Mouse (Mus musculus) kidney, postnatal 0 days (tissue): ENCODE data around the gene Acot10. TPM values are rescaled to one million over a fixed set of nuclear protein-coding genes. Genes with fewer than 3 reads are reported as not detected.

ENCODE experiments used
- ATAC-seq: fragments of 200-750 bp; cut with Nextera tagmentation; replicated peaks from 2 replicates; pipeline ENCODE4 v1.8.0; 2017; ENCODE audit warnings: low read depth, moderate number of reproducible peaks, moderate TSS enrichment, moderate library complexity; ENCODE audit not compliant: low FRiP score
- DNase-seq: peaks from one replicate; pipeline ENCODE4 v3.0.0-alpha.2; 2016; ENCODE audit warnings: low spot score
- H3K27ac ChIP-seq: fragments of 300-500 bp; sonication (generic); 2 replicates; pipeline ENCODE4 v1.5.1; 2014; ENCODE audit warnings: mild to moderate bottlenecking
- H3K27me3 ChIP-seq: fragments of 300-500 bp; sonication (generic); 2 replicates; pipeline ENCODE4 v1.6.1; 2014; ENCODE audit warnings: low read length, mixed read lengths; ENCODE audit not compliant: insufficient read depth
- H3K36me3 ChIP-seq: fragments of 300-500 bp; sonication (generic); 2 replicates; pipeline ENCODE4 v1.6.1; 2014; ENCODE audit warnings: low read length, mixed read lengths; ENCODE audit not compliant: insufficient read depth
- H3K4me1 ChIP-seq: fragments of 300-500 bp; sonication (generic); replicated peaks from 2 replicates; pipeline ENCODE4 v1.6.1; 2014; ENCODE audit warnings: antibody characterized with exemption, low read length, mixed read lengths; ENCODE audit not compliant: insufficient read depth
- H3K4me2 ChIP-seq: fragments of 300-500 bp; sonication (generic); 2 replicates; pipeline ENCODE4 v1.6.1; 2014; ENCODE audit warnings: mild to moderate bottlenecking, low read length, moderate library complexity, mixed read lengths
- H3K4me3 ChIP-seq: fragments of 300-500 bp; sonication (generic); replicated peaks from 2 replicates; pipeline ENCODE4 v1.5.1; 2014; ENCODE audit warnings: low read depth, low read length
- H3K9ac ChIP-seq: fragments of 300-500 bp; sonication (generic); 2 replicates; pipeline ENCODE4 v1.6.1; 2014; ENCODE audit warnings: low read depth, low read length
- H3K9me3 ChIP-seq: fragments of 300-500 bp; sonication (generic); replicated peaks from 2 replicates; pipeline ENCODE4 v1.6.1; 2016; ENCODE audit warnings: low read length, inconsistent platforms, mixed read lengths
- CTCF ChIP-seq: IDR thresholded peaks from 2 replicates; pipeline ENCODE4 v1.5.1; 2016; ENCODE audit warnings: antibody characterized with exemption, low read depth, mild to moderate bottlenecking, moderate library complexity
- WGBS: fragments of 180-500 bp; shearing (Covaris S2); extraction: QIAGEN DNeasy Blood & Tissue Kit; methylation state at CpG from one replicate; pipeline ENCODE4 v1.1.7; 2014; 5-methylcytosine and 5-hydroxymethylcytosine counted together
- polyA plus RNA-seq: library from polyadenylated mRNA; unstranded; fragments of >200 nt; fragmentation: Nextera tagmentation; extraction: Ambion mirVana; gene quantifications from 2 replicates; pipeline ENCODE4 v1.2.1, GENCODE M21; 2015

Acot10 gene
- polyA plus RNA-seq, 1 experiment from 2014 or later = 0.17 TPM

GRCm38 (mm10) chr15:20667350-20667749 lies 800 bp upstream of the Acot10 start:
- no peaks in the 10 kb centered on the region for H3K9me3 ChIP-seq
- H3K9ac ChIP-seq = no peak overlapping the region
- TF ChIP-seq CTCF = no peak
- no peaks in the 10 kb centered on the region for H3K27me3 ChIP-seq
- no peak overlapping the region for H3K4me3 ChIP-seq
- DNase-seq = no peak
- no peak for ATAC-seq
- no peak overlapping the region for H3K27ac ChIP-seq
- no peak overlapping the region for H3K4me2 ChIP-seq
- no peaks in the 10 kb centered on the region for H3K36me3 ChIP-seq
- no peaks in the 10 kb centered on the region for H3K4me1 ChIP-seq

- H3K4me2 ChIP-seq = no peak overlapping the region
- no peak overlapping the region for H3K4me3 ChIP-seq
- no peak for ATAC-seq
- H3K9me3 ChIP-seq = no peaks in the 10 kb centered on the region
- no peaks in the 10 kb centered on the region for H3K27me3 ChIP-seq
- H3K36me3 ChIP-seq = no peaks in the 10 kb centered on the region
- H3K9ac ChIP-seq = no peak overlapping the region
- no peaks in the 10 kb centered on the region for H3K4me1 ChIP-seq
- TF ChIP-seq CTCF = no peak
- no peak overlapping the region for H3K27ac ChIP-seq
- WGBS = 63% methylated on average over 2 of the region's 2 CpGs
- DNase-seq = no peak
Observed at GRCm38 (mm10) chr15:20660221-20660620, 6.3 kb downstream of the Acot10 start.

DNA sequence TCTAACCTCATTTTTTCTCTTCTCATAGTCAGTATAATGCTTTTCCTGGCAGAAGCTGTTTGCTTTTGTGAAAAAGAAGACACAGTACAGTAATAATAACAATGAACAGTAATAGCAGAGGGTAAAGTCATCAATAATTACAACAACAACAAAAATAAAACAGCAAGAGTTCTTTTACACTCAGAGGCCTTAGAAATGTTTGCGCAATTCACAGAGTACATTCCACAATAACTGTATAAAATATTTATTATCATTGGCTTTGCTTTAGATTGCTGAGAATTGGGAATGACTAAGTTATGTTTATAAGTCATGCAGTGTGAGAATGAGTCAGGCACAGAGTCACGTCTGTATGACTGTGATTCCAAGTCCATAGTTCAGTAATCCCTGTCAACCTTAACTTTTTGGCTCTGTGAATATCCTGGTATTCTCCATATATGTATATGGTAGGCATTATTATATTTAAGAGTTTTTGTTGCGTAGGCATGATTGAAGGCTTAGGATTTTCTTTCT lies 23.6 kb downstream of the Acot10 start:
- H3K9me3 ChIP-seq = no peaks in the 10 kb centered on the region
- H3K36me3 ChIP-seq = no peaks in the 10 kb centered on the region
- H3K4me3 ChIP-seq = no peak overlapping the region
- no peaks in the 10 kb centered on the region for H3K4me1 ChIP-seq
- no peak for ATAC-seq
- peak; percentile 1 for DNase-seq
- 79% methylated on average over 3 of the region's 3 CpGs for WGBS
- no peak overlapping the region for H3K27ac ChIP-seq
- no peak overlapping the region for H3K4me2 ChIP-seq
- no peak for TF ChIP-seq CTCF
- H3K9ac ChIP-seq = no peak overlapping the region
- no peaks in the 10 kb centered on the region for H3K27me3 ChIP-seq

DNA sequence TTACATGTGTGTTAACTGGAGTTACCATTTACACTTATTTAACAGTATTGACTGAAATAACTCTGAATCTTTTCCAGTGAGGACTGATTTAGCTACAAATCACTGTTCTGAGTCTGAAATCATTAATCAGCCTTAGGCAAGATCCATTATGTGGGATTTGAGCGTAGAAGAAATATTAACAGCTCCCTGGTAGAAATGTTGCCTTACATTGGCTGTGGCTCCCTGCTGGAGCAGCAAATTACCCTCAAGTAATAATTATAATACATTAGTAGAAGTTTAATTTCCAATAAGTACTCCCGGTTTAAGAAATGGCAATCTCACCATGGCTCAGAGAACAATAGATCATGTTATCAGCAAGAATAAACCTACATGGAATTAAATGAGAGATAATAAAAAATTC lies 27.4 kb downstream of the Acot10 start:
- H3K36me3 ChIP-seq = no peaks in the 10 kb centered on the region
- 70% methylated on average over 2 of the region's 2 CpGs for WGBS
- H3K4me3 ChIP-seq = no peak overlapping the region
- H3K4me1 ChIP-seq = no peaks in the 10 kb centered on the region
- ATAC-seq = no peak
- no peak overlapping the region for H3K9ac ChIP-seq
- no peak for DNase-seq
- H3K27me3 ChIP-seq = no peaks in the 10 kb centered on the region
- TF ChIP-seq CTCF = no peak
- H3K4me2 ChIP-seq = no peak overlapping the region
- no peak overlapping the region for H3K27ac ChIP-seq
- H3K9me3 ChIP-seq = no peaks in the 10 kb centered on the region

DNA sequence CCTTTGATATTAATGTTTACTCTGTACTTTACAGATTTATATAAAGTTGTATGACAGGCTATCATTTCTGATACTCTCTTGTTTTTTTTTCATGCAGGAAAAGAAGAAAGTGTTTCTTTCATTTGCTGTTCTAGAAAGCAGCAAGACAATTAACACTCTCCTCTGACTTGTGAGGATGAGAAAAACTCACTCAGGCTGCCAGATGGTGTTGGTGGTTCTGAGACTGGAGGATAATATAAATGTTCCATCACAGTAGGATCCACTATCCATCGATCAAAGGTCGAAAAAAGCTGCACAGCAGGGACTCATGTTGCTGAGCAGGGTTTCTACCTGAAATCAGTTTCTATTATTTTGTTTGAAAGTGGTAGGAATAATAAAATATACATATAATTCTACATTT lies 32.0 kb downstream of the Acot10 start:
- Histone ChIP-seq H3K27me3 (no peaks in the 10 kb centered on the region), H3K9me3 (no peaks in the 10 kb centered on the region), H3K4me3 (no peak overlapping the region), H3K4me2 (no peak overlapping the region), H3K9ac (no peak overlapping the region), H3K27ac (no peak overlapping the region), H3K4me1 (no peaks in the 10 kb centered on the region), H3K36me3 (no peaks in the 10 kb centered on the region)
- no peak for DNase-seq
- WGBS = 75% methylated on average over 2 of the region's 2 CpGs
- no peak for TF ChIP-seq CTCF
- ATAC-seq = no peak

Other genes starting within 250 kb of the Acot10 start
- gene Cdh12, start 217.5 kb downstream of the Acot10 start, polyA plus RNA-seq = 0.01 TPM in 1 of 2 replicates, not detected in the other